Mouse (Mus musculus): ENCODE results near the gene Polr2a. TPM values are rescaled to one million over a fixed set of nuclear protein-coding genes. Genes with fewer than 3 reads are reported as not detected.
"Not testable (repeated sequence)": the region's sequence is repeated elsewhere in the genome, so short reads cannot be mapped to it uniquely, and the experiment has no call there.

Gene Polr2a
- polyA plus RNA-seq, 1 experiment: 18.5 TPM

DNA sequence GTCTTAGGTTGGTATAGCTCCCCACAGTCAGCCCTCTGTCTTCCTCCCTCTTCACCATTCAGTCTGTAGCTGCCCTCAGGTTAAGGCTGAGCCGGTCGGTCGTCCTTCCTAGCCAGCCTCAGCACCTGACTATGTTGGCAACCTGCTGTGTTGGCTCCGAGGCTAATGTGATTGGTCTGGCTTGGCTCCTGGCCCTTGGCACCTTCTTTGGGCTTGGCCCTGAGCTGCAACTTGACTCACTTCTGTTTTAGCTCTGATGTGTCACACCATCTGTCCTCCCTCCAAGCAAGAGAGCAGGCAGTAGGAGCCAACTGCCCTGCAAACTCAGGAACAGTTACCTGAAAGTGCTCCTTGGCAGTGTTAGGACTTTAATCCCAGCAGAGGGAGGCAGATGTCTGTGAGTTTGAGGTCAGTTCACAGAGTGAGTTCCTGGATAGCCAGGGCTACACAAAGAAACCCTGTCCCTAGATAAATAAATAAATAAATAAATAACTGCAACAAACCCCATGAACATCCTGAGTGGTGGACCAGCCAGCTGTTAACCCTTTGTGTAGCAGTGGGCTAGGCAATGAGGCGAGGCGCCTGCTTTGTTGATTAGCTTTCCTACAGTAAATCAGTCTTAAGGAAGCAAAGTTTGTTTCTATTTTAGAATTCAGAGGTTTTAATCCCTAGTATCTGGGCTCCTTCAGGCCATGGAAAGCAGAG is 51.5 kb downstream of the Polr2a start:
- no peak for DNase-seq (ENCODE audit: low read depth)

DNA sequence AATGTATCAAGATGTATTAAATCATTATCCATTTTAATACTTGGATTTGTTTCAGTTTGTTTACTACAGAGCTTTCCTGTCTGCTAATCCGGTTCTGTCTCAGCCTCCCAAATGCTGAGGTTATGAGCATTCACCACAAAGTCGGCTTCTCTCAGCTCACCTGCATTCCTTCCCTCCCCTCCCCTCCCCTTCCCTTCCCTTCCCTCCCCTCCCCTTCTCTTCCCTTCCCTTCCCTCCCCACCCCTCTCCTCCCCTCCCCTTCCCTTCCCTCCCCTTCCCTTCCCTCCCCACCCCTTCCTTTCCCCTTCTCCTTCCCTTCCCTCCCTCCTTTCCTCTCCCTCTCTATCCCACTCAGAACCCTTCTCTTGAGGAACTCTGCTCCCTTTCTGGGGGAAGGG is 53.8 kb downstream of the Polr2a start:
- no peak for DNase-seq (ENCODE audit: low read depth)

DNA sequence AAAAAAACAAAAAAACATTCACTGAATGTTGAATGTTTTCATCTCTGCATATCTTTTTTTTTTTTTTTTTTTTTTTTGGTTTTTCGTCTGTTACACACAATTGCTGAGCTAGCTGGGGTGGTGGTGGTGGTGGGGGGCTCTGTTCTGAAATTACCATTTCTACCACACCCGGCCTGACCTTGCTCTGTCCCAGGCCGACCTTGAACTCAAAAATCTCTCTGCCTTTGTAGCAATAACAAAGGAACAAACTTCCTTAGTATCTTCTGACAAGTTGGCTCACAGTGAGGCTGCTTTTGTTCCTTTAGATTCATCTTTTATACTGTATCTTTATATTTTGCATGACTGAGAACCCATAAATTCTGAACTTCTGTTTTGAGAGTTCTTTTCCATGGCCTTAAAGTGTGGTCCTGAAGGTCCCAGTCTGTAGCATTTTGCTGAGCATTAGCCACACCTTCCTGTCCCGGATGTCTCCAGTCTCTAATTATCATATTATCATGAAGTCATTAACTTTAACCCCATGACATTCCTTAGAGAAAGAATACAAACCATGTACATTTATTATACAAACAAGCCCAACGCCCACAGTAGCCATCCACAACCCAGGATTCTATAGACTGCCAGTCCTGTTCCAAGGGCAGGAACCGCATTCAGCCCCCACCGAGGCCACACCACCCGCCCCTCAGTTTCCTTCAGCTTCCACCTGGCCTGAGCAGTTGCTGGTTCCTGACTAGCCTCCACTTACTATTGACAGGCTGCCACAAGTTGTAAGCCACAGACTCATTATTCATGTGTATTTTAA is 54.4 kb downstream of the Polr2a start:
- no peak for DNase-seq (ENCODE audit: low read depth)

GRCm38 (mm10) chr11:69703381-69703780 is 55.1 kb downstream of the Polr2a start:
- not testable (repeated sequence) for DNase-seq (ENCODE audit: low read depth)

GRCm38 (mm10) chr11:69702886-69703285 is 55.6 kb downstream of the Polr2a start:
- not testable (repeated sequence) for DNase-seq (ENCODE audit: low read depth)

GRCm38 (mm10) chr11:69699595-69699994 is 58.8 kb downstream of the Polr2a start:
- no peak for DNase-seq (ENCODE audit: low read depth)

DNA sequence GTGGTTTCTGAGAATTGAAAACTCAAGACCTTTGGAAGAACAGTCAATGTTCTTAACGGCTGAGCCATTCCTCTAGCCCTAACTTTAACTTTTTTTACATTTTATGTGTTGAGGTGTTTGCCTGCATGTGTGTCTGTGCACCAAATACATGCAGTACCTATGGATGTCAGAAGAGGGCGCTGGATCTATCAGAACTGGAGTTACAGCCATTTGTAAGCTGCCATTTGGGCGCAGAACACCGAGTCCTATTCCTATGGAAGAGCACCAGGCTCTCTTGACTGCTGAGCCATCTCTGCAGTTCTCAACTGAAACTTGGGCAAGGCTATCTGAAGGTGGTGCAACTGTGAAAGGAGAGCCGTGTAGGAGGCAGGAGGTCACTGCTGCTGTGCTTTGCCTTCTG is 59.9 kb downstream of the Polr2a start:
- no peak for DNase-seq (ENCODE audit: low read depth)

DNA sequence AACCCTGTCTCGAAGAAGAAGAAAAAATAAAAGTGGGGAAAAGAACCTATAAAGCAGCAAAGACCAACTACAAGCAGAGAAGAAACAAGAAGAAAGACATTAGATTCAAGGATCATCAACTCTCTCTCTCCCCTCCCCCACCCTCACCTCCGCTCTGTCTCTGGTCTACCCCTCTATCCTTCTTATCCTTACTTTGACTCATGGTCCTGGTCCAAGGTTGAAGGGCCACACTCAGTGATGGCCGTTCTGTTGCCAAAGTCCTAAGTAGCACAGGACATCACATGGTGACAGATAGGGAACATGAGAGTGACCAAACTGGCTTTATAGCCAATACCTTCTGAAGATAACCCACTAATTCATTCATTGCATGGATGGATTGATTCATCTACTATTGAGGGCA is 61.0 kb downstream of the Polr2a start:
- no peak for DNase-seq (ENCODE audit: low read depth)

GRCm38 (mm10) chr11:69695361-69696181 is 62.9 kb downstream of the Polr2a start, which contains the start of the genes Tnfsf12 and Tnfsfm13:
Tnfsf12 (minus strand) TSS chr11:69695849.
Tnfsfm13 (minus strand) TSS chr11:69696098.
- DNase-seq (ENCODE audit: low read depth): no peak

DNA sequence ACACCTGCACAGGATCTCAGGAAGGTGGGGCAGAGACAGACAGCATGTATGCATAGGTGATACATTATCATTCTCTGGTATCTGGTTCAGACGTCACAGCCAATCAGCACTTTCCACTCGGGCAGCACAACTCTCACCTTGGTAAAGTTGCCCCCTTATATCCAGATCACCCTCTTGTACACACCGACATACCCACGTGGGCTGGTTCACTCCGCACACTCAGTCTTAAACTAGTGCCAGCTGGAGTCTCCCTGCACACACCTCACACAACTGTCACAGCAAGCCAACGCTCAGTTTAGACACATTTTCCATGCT is 63.4 kb downstream of the Polr2a start:
- no peak for DNase-seq (ENCODE audit: low read depth)

- DNase-seq (ENCODE audit: low read depth): no peak
These were observed 64.9 kb downstream of the Polr2a start for GRCm38 (mm10) chr11:69693421-69693965.

DNA sequence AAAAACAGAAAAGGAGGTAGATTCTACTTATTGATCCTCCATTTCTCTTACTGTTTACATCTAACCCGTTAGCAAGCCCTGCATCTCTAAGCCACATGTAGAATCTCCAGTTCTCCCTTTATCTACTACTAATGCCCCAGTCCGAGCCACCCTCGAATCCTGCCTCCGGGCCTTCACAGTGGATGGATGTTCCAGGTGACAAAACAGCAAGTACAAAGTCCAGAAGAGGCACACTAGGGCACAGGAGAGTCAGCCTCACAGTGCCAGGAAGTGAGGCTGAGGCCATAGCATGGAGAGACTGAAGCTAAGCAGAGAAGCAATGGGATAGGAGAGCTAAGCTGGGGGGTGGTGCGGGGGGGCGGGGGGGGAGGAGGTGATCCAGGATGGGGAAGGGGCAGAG is 65.6 kb downstream of the Polr2a start:
- DNase-seq (ENCODE audit: low read depth): no peak

DNA sequence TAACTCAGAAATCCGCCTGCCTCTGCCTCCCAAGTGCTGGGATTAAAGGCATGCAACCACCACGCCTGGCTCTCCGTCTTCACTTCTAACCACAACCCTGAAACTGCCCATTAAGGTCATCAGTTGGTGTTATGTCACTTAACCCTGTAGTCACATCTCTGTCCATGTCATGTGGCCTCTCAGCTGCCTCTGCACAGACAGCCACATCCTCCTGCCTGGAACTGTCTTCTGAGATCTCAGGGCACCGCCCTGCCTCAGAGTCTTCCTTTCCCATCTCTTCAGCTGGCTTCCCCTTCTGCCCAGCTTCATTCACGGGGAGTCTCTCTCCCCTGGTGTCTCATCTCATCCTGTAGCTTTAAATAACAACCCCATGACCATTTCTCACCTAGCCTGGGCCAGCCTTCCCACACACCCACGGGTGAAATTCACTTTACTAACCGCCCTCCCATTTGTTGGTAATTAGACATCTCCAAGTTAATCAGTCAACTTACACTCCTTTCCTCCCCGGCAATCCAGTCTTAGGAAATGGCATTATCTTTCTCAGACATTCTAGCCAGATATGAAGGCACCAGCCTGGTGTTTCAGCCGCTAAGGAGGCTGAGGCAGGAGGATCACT is 66.1 kb downstream of the Polr2a start:
- no peak for DNase-seq (ENCODE audit: low read depth)

DNA sequence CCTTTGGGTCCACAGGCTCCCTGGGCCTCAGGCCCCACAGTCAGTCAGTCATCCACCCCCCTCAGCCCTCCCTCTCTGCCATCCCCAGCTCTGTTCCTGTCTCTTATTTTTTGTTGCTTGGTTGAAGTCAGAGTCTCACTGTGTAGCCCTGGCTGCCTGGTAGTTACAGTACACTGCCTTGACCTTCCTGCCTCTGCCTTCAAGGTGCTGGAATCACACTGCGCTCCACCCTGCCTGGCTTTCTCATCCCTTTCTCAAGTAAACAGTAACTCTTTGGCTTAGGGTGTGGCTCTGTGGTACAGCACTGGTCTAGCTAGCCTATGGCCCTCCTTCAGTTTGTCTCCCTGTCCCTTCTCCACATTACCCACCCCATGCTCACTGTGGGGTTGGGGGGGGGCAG is 68.5 kb downstream of the Polr2a start:
- no peak for DNase-seq (ENCODE audit: low read depth)

GRCm38 (mm10) chr11:69687061-69687460 is 71.4 kb downstream of the Polr2a start:
- no peak for DNase-seq (ENCODE audit: low read depth)

DNA sequence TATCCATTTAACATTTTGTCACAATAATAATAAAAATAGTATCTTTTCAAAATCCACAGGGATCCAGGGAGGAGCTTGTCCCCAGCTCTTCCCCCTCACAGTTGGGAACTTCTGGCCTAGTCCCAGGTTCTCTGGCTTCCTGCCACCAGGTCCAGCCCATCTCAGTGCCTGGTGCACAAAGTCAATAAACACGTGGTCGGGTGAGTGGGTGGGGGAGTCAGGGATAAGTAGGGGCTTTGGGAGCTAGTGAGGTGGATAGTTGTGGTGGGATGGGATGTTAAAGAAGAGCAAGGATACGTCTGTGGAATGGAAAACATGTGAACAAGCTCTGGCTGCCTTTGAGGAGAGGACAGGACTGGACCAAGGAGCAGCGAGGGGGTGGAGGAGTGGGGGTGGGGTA is 72.1 kb downstream of the Polr2a start:
- DNase-seq (ENCODE audit: low read depth): no peak

DNA sequence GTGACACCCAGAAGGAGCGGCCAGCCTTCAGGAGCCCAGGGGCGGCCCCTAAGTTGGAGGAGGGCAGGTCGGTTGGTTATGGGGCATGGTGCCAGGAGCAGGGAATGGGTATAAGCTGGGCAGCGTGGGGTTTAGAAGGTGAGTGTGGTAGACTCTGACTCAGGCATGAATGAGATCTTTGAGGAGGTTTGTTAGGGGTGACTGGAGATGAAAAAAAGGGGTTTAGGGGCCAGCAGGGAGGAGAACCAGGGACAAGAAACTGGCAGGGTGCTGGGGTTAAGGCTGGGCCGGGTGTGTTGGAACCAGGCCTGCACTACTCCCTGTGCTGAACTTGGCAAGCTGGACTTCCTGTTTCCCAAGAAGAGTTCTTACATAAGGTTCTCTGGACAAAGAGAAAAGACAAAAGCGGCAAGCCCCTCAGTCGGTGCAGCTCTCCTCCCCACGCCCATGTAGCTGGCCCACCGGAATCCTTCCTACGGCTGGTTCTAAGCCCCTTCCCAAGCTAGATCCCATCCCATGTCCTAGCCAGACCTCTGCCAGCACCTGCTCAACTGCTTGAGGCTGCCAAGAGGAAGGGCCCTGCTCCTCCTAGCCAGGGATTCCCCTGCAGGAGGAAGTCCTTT is 72.8 kb downstream of the Polr2a start, which contains the start of gene Tnfsf13:
Tnfsf13 (minus strand) TSS at position 259 of the 623 bp plus-strand sequence.
- DNase-seq (ENCODE audit: low read depth): no peak

DNA sequence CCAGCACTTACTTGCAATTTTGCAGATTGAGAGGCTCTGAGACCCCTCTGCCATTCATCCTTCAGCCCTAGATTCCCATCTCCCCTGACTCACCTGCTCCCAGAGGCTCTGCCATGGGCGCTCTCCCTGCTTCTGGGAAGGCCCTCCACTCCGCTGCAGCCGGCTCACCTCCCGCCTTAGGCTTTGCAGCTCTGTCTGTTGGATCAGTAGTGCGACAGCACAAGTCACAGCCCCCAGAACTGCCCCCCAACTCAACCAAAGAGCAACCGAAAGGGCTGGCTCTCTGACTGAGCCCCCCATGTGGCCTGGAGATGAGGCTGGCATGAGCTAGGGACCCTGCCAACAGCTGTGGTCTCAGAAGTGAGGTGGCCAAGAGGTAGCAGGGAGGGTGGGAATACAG is 73.5 kb downstream of the Polr2a start:
- no peak for DNase-seq (ENCODE audit: low read depth)

- DNase-seq (ENCODE audit: low read depth): no peak
These were observed 74.2 kb downstream of the Polr2a start for GRCm38 (mm10) chr11:69684128-69684745.

Data from gonadal fat pad, adult 2 months (tissue).